Mouse (Mus musculus): ENCODE measurements around the gene Spint5.

GRCm38 (mm10) chr2:164701761-164702160, 13.3 kb upstream of the Spint5 start:
- no peak for TF ChIP-seq CHD1 (IDR thresholded peaks at IDR 0.05; ENCODE audit: low read depth, low read length)
- TF ChIP-seq CTCF (conservative IDR thresholded peaks at IDR 0.05 in 1 of 2, IDR thresholded peaks at IDR 0.05 in 1 of 2; ENCODE audit: low read depth in 2 of 2, low read length in 2 of 2): no peak
- TF ChIP-seq SIN3A (IDR thresholded peaks at IDR 0.05; ENCODE audit: low read length): no peak
- no peak for TF ChIP-seq GABPA (IDR thresholded peaks at IDR 0.05; ENCODE audit: insufficient replicate concordance, low read depth, low read length)
- no peak for TF ChIP-seq POLR2A (IDR thresholded peaks at IDR 0.05; ENCODE audit: low read depth, low read length)
